Mouse (Mus musculus): ENCODE data around the gene Doc2g. TPM values are rescaled to one million over a fixed set of nuclear protein-coding genes. Genes with fewer than 3 reads are reported as not detected.
A peak's percentile ranks its signal among the peaks of the same experiment; 100 is the strongest.
"Not testable (repeated sequence)": the region's sequence is repeated elsewhere in the genome, so short reads cannot be mapped to it uniquely, and the experiment has no call there.

The Doc2g gene
- polyA plus RNA-seq, 1 experiment from 2014 or later: 1.9 TPM

GRCm38 (mm10) chr19:4027576-4027975, 24.5 kb downstream of the Doc2g start:
- Histone ChIP-seq H3K9me3 (ENCODE audit: low read length) (no peaks in the 10 kb centered on the region), H3K9ac (replicated peaks; ENCODE audit: low read depth) (no peak overlapping the region), H3K36me3 (ENCODE audit: insufficient read depth, low read length) (no peaks in the 10 kb centered on the region), H3K27me3 (replicated peaks; ENCODE audit: insufficient read depth, low read length) (no peaks in the 10 kb centered on the region), H3K27ac (ENCODE audit: low read length) (no peak overlapping the region), H3K4me3 (ENCODE audit: low read depth, low read length) (no peak overlapping the region), H3K4me1 (ENCODE audit: insufficient read depth, low read depth, low read length) (no peaks in the 10 kb centered on the region), H3K4me2 (replicated peaks; ENCODE audit: low read depth, low read length) (no peak overlapping the region)
- ATAC-seq (no peak), DNase-seq (ENCODE audit: low spot score) (no peak)
- no peak for TF ChIP-seq CTCF (IDR thresholded peaks at IDR 0.05)
- TF ChIP-seq EP300 (IDR thresholded peaks at IDR 0.05): no peak

GRCm38 (mm10) chr19:4032668-4033067, 29.6 kb downstream of the Doc2g start:
- H3K4me3 ChIP-seq (ENCODE audit: low read depth, low read length): no peak overlapping the region
- WGBS: 52% methylated on average over 7 of the region's 7 CpGs
- no peak overlapping the region for H3K27ac ChIP-seq (ENCODE audit: low read length)
- H3K4me1 ChIP-seq (ENCODE audit: insufficient read depth, low read depth, low read length): no peaks in the 10 kb centered on the region
- H3K36me3 ChIP-seq (ENCODE audit: insufficient read depth, low read length): no peaks in the 10 kb centered on the region
- no peaks in the 10 kb centered on the region for H3K9me3 ChIP-seq (ENCODE audit: low read length)
- DNase-seq (ENCODE audit: low spot score) (no peak), ATAC-seq (no peak)
- H3K27me3 ChIP-seq (replicated peaks; ENCODE audit: insufficient read depth, low read length): no peaks in the 10 kb centered on the region
- no peak for TF ChIP-seq EP300 (IDR thresholded peaks at IDR 0.05)
- TF ChIP-seq CTCF (IDR thresholded peaks at IDR 0.05): no peak
- no peak overlapping the region for H3K9ac ChIP-seq (replicated peaks; ENCODE audit: low read depth)
- H3K4me2 ChIP-seq (replicated peaks; ENCODE audit: low read depth, low read length): no peak overlapping the region

DNA sequence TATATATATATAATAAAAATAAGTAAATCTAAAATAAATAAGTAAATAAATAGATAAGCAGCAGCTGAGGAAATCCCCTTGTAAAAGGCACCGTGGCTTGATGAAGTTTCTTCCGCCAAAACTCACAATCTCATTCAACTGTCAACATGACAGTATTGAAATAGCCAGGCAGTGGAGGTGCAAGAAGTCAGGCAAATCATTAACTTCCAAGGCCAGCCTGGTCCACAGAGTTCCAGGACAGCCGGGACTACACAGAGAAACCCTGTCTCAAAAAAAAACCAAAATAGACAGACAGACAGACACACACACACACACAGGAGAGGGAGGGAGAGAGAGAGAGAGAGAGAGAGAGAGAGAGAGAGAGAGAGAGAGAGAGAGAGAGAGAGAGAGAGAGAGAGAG, 30.2 kb downstream of the Doc2g start:
- no peaks in the 10 kb centered on the region for H3K27me3 ChIP-seq (replicated peaks; ENCODE audit: insufficient read depth, low read length)
- no peak overlapping the region for H3K4me2 ChIP-seq (replicated peaks; ENCODE audit: low read depth, low read length)
- H3K9me3 ChIP-seq (ENCODE audit: low read length): no peaks in the 10 kb centered on the region
- 47% methylated on average over 3 of the region's 3 CpGs for WGBS
- no peak for ATAC-seq
- H3K36me3 ChIP-seq (ENCODE audit: insufficient read depth, low read length): no peaks in the 10 kb centered on the region
- H3K9ac ChIP-seq (replicated peaks; ENCODE audit: low read depth): no peak overlapping the region
- no peak for DNase-seq (ENCODE audit: low spot score)
- no peaks in the 10 kb centered on the region for H3K4me1 ChIP-seq (ENCODE audit: insufficient read depth, low read depth, low read length)
- no peak overlapping the region for H3K27ac ChIP-seq (ENCODE audit: low read length)
- no peak for TF ChIP-seq EP300 (IDR thresholded peaks at IDR 0.05)
- no peak for TF ChIP-seq CTCF (IDR thresholded peaks at IDR 0.05)
- H3K4me3 ChIP-seq (ENCODE audit: low read depth, low read length): no peak overlapping the region

GRCm38 (mm10) chr19:4033742-4034141, 30.6 kb downstream of the Doc2g start:
- Histone ChIP-seq H3K27ac (ENCODE audit: low read length) (no peak overlapping the region), H3K4me2 (replicated peaks; ENCODE audit: low read depth, low read length) (no peak overlapping the region), H3K27me3 (replicated peaks; ENCODE audit: insufficient read depth, low read length) (no peaks in the 10 kb centered on the region), H3K9ac (replicated peaks; ENCODE audit: low read depth) (no peak overlapping the region), H3K4me3 (ENCODE audit: low read depth, low read length) (no peak overlapping the region), H3K9me3 (ENCODE audit: low read length) (no peaks in the 10 kb centered on the region), H3K4me1 (ENCODE audit: insufficient read depth, low read depth, low read length) (no peaks in the 10 kb centered on the region), H3K36me3 (ENCODE audit: insufficient read depth, low read length) (no peaks in the 10 kb centered on the region)
- DNase-seq (ENCODE audit: low spot score) (no peak), ATAC-seq (no peak)
- WGBS: 46% methylated on average over 5 of the region's 5 CpGs
- TF ChIP-seq CTCF (IDR thresholded peaks at IDR 0.05) (no peak), EP300 (IDR thresholded peaks at IDR 0.05) (no peak)

GRCm38 (mm10) chr19:4036327-4037045, 33.4 kb downstream of the Doc2g start:
- WGBS: 67% methylated on average over 12 of the region's 12 CpGs
- Histone ChIP-seq H3K4me1 (ENCODE audit: insufficient read depth, low read depth, low read length) (no peaks in the 10 kb centered on the region), H3K36me3 (ENCODE audit: insufficient read depth, low read length) (no peaks in the 10 kb centered on the region), H3K9ac (replicated peaks; ENCODE audit: low read depth) (no peak overlapping the region), H3K9me3 (ENCODE audit: low read length) (no peaks in the 10 kb centered on the region), H3K27me3 (replicated peaks; ENCODE audit: insufficient read depth, low read length) (no peaks in the 10 kb centered on the region), H3K27ac (ENCODE audit: low read length) (no peak overlapping the region), H3K4me2 (replicated peaks; ENCODE audit: low read depth, low read length) (no peak overlapping the region), H3K4me3 (ENCODE audit: low read depth, low read length) (no peak overlapping the region)
- TF ChIP-seq CTCF (IDR thresholded peaks at IDR 0.05) (no peak), EP300 (IDR thresholded peaks at IDR 0.05) (no peak)
- ATAC-seq (no peak), DNase-seq (ENCODE audit: low spot score) (no peak)

GRCm38 (mm10) chr19:4037154-4037787, 34.2 kb downstream of the Doc2g start:
- DNase-seq (ENCODE audit: low spot score); H3K9me3 ChIP-seq (ENCODE audit: low read length); H3K36me3 ChIP-seq (ENCODE audit: insufficient read depth, low read length); H3K27me3 ChIP-seq (replicated peaks; ENCODE audit: insufficient read depth, low read length); H3K4me1 ChIP-seq (ENCODE audit: insufficient read depth, low read depth, low read length): not testable (repeated sequence)
- peak; percentile 28; the same call in 1 of the 2 replicates for ATAC-seq
- H3K9ac ChIP-seq (replicated peaks; ENCODE audit: low read depth): peak overlapping the region; percentile 51
- peak overlapping the region; percentile 64 for H3K27ac ChIP-seq (ENCODE audit: low read length)
- H3K4me2 ChIP-seq (replicated peaks; ENCODE audit: low read depth, low read length): peak overlapping the region; percentile 80
- H3K4me3 ChIP-seq (ENCODE audit: low read depth, low read length): peak overlapping the region; percentile 58
- 18% methylated on average over 7 of the region's 8 CpGs for WGBS
